Mouse (Mus musculus) brain, embryonic 14.5 days (tissue): ENCODE measurements around the gene Krt76.

Experiments used
- CTCF ChIP-seq: fragments of 200-500 bp; IDR thresholded peaks from 2 replicates; pipeline ENCODE4 v1.5.1; 2012; ENCODE audit warnings: inconsistent platforms, mild to moderate bottlenecking, moderate library complexity, borderline replicate concordance; ENCODE audit not compliant: insufficient read depth, insufficient read length; ENCODE audit errors: extremely low read depth
- POLR2A ChIP-seq: fragments of 200-500 bp; IDR thresholded peaks from 2 replicates; pipeline ENCODE4 v1.6.1; 2012; ENCODE audit warnings: mild to moderate bottlenecking, inconsistent platforms, borderline replicate concordance; ENCODE audit not compliant: poor library complexity, insufficient read depth, insufficient read length, severe bottlenecking; ENCODE audit errors: extremely low read depth

GRCm38 (mm10) chr15:101852571-101852970 is 40.1 kb downstream of the Krt76 start:
- no peak for TF ChIP-seq CTCF
- TF ChIP-seq POLR2A = no peak
